Mouse (Mus musculus): ENCODE data around the gene Gm9268.
"Not testable (repeated sequence)": the region's sequence is repeated elsewhere in the genome, so short reads cannot be mapped to it uniquely, and the experiment has no call there.

The Gm9268 gene

GRCm38 (mm10) chr7:43018465-43018864 lies at the start of gene Gm9268:
Gm9268 (plus strand) TSS chr7:43018765.
- DNase-seq (ENCODE audit: low spot score): not testable (repeated sequence)

GRCm38 (mm10) chr7:42980098-42980497 lies 38.5 kb upstream of the Gm9268 start:
- no peak for DNase-seq (ENCODE audit: low spot score)

GRCm38 (mm10) chr7:42980739-42981138 lies 37.8 kb upstream of the Gm9268 start:
- DNase-seq (ENCODE audit: low spot score): no peak

GRCm38 (mm10) chr7:43077831-43078230 lies 59.3 kb downstream of the Gm9268 start:
- no peak for DNase-seq (ENCODE audit: low spot score)

Measured in T-cell, adult 2 months (primary cell).